Mouse (Mus musculus) layer of hippocampus, adult 9-11 months (tissue): ENCODE results near the gene Gm128.

Experiments used
- DNase-seq: peaks from one replicate; pipeline ENCODE4 v3.0.0; 2022

Gene Gm128

DNA sequence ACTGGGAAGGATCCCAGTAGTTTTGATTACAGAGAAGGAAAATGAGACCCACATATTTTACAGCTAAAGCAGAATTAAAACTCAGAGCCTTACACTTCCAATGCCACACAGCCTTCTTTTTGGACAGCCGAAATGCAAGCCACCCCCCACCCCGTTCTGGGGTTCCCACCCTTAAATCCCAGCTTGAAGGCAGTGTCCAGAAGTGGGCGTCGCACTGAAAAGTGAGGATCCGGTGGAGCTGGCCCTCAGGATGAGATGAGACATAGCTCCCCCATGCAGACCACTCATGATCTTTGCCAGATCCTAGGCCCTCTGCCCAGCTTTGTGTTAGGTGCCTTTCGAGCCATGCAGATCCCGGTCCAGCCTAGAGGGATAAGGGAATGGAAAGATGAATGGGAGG is at the start of gene Gm128:
Gm128 (minus strand) TSS at position 101 of the 400 bp plus-strand sequence.
- no peak for DNase-seq

DNA sequence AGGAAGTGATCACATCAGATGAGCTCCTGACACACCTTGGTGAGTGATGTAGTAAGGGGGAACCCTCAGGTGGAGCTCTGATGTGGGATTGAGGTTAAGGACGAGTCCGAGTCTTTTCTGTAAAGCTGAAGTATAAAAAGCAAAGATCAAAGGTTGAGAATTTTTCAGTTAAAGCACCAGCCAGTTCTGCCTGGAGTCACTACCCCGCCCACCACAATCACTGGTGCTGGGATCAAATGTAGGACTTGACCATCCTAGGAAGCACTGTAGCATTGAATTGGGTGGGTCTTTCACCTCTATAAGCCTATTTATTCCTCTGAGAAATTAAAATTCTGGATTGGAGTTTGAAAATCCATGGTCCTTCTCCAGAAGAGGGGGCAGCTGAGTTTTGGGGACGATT is 49.6 kb upstream of the Gm128 start:
- no peak for DNase-seq

DNA sequence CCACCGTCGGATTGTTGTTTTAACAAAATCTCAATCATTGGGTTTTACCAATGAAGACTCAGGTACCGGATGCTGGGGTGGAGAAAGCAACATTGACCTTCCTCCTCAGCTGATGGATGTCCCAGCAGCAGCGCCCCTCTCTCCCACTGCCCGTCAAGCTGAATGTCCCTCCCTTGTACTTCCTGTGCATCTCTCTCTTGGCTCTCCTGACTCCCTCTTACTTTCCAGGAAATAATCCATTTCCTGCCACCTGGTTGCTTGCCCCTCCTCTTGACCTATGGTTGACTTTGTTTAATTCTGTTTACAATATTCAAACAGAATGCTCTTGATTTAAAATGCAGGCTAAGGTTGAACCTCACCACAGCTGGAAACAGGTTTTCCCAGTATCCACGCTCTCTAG is 48.8 kb upstream of the Gm128 start:
- DNase-seq = no peak

DNA sequence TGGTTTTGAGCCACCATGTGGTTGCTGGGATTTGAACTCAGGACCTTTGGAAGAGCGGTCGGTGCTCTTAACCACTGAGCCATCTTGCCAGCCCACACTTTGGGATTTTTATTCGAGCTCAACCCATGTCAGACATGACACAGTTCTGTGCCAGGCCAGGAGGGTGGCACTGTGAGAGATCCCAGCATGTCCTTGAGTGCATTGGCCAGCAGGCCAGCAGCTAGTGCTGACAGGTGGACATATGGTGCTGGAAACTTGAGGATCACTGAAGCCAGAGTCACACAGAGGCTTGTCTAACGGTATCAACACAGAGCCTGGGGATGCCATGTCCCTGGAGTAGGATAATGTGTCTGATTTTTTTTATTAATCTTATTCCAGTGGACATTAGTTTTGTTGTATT is 48.0 kb upstream of the Gm128 start:
- DNase-seq = no peak

DNA sequence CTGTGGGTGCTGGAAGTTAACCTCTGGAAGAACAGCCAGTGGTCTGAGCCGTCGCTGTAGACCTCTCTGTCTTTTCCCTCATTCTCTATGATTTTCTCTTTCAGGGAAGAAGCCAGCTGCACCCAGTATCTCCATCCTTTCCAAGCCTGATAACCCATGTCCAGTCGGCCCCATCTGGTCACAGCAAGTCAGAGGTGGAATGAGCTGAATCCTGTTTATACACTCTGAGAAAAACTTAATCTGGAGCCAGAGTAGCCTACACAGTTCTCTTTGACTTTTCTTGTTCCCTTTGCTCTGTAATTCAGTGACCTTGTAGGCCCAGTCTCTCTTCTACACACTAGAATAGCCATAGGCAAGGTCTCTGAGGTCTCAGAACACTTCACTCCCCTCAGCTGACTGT is 46.1 kb upstream of the Gm128 start:
- no peak for DNase-seq

DNA sequence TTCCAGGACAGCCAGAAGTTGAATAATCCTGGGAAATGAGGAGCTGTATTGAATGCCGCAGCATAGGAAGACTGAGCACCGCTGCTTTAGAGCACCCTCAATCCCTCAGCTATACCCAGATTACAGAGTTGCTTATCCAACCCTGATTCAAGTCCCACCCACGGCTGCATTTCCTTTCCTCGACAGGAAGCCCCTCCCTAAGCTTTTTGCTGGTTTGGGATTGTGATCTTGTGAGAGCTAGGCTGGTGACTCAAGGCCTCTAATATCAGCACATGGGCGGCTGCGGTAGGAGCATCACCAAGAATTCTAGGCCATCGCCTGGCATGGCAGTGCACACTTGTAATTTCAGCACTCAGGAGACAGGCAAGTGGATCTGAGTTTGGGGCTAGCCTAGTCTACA is 45.1 kb upstream of the Gm128 start:
- DNase-seq = no peak

DNA sequence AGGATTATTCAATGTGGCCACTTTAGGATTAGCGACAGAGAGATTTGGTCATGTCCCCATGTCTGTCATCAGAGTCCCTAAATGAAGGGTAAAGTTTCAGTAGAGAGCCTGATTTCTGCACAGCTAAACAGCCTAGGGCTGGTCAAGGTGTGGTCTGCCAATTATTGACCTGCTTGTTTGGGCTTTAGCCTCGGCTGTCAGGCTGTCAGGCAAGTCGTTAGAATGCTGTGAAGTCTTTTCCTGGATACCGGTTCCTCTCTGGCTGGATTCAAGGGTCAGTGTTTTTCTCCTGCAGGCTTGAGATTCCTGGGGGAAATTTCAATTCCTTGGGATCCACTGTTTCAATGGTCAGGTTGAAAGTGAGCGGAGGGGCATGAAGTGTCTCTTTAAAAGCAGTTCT is 44.6 kb upstream of the Gm128 start:
- no peak for DNase-seq

DNA sequence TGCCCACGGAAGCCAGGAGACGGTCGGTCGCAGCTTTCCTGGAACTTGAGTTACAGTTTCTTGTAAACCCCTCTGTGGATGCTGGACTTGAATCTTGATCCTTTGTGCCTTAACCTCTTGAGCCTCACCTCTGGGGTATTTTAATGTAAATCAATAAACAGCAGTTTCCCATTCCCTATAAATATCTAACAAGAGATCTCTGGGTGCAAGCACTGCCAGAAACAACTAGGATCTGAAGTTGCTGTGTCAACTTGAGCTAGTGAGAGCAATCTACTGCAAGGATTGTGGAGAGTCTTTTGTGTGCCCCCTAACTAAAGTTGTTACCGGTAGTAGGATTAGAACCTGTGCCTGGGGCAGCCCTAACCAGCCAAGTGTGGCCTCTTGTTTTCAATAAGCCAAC is 44.0 kb upstream of the Gm128 start:
- DNase-seq = no peak

DNA sequence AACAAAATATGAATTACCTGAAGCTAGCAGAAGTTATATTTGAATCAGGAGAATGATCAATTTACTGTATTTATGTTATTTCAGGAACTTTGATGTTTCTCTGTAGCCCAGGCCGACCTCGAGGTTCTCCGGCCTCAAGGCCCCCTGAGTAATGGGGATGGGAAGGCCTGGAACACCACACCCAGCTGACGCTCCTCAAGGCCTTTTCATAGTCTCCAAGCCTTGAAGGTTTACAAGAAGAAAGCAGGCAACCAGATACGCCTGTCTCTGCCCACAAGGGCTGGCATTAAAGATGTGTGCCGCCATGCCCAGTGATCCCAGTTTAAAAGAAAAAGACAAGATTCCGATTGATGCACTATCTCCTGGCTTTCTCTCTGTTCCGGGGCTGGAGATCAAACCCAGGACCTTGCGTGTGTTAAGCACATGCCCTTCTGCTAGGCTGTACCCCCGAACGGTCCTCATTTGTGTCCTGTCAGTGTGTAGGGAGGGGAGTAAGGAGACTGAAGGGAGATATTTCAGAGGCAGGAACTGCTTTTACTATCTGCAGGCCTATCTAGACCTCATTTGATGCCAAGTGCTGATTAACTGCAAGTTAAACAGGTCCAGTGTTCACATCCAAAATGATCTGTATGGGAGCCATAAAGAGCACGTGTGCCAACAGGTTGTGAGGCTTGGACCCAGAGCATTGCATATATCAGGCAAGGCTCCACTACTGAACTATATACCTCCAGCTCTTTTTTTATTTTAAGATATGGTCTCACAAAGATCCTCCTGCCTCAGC is 43.3 kb upstream of the Gm128 start:
- DNase-seq = no peak

DNA sequence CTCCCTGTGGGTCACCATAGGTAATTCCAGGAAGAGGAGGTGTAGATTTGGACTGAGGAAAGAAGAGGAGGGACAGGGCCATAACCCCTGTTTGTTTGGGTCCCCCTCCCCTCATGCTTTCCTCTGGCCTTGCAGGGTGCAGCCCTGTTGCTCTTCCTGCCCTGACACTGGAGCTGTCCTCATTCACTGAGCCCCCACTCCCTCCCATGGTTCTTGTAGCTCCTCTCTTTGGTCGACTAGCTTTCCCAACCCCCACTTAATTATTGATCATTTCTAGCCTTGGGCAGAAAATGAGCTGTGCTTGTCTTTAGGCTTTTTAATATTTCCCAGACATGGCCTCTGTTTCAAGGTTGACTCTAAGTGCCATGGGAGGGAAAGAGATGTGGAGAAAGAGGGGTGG is 42.7 kb upstream of the Gm128 start:
- no peak for DNase-seq

DNA sequence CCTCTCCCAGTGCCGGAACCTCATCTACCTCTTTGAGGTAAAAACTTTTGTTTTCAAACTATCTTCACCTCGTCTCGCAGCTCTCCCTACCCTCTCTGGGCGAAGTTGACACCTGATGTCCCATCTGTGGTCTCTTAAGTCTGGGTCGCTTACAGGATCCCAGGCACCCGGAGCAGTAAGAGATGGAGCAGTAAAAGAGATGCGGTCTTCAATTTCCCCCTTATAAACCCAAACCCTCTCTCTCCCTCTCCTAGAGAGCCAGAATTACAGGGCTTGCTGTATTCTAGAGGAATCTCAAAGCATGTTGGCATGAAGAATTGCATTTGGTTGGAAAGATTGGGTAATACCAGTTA is 42.2 kb upstream of the Gm128 start:
- no peak for DNase-seq

DNA sequence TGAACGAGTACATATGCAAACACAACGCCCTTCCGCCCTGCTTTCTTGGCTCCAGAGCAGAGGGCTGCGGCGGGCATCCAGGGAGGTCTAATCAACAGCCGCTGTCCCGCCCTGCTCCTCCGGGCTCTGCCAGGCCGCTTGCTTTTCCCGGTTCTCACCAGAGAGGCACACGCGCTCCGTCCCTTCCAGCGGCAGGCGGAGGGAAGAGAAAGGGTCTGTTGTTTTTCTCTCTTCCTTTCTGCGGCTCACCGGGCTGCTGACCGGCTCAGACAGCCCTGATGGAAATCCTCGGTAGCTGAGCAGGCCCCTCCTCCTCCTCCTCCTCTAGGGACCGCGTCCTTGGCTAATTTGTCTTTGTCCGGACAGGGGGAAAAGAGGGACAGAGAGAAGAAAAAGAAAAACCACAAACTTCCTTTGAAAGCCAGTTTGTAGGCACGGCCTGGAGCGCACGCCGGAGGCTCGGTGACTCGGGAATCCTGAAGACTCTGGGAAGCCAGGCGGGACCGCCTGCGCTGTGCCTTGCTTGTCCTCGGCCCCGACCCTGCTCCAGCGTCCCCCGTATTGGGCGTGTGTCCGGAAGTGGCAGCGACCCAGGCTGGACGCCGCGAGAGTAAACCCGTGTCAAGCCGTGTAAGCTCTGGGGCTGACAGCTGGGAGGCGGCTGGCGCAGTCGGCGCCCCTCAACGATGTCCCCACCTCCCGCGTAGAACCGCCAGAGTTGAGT is 41.6 kb upstream of the Gm128 start:
- DNase-seq = peak; percentile 72

DNA sequence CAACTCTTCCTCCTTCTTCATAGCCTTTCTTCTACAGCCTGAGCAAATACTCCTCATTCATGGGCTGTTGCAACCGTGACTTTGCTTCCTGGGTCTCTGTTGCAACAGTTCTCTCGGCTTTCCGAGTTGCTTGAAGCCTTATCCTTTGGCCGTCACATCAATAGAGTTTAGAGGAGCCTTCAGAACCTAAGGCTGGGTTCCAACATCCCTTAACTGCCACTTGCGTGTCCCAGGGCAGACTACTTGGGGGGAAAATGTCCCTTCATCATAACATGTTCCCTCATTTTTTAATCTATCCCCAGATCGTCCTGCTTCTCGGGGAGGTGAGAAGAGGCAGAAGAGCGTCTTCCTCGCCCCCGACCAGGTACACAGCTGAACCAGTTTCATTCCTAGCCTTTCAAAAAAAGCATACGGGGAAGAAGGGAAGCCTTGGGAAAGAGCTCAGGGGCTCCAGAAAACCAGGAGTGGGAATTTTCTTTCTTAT is 41.0 kb upstream of the Gm128 start:
- DNase-seq = peak; percentile 44

DNA sequence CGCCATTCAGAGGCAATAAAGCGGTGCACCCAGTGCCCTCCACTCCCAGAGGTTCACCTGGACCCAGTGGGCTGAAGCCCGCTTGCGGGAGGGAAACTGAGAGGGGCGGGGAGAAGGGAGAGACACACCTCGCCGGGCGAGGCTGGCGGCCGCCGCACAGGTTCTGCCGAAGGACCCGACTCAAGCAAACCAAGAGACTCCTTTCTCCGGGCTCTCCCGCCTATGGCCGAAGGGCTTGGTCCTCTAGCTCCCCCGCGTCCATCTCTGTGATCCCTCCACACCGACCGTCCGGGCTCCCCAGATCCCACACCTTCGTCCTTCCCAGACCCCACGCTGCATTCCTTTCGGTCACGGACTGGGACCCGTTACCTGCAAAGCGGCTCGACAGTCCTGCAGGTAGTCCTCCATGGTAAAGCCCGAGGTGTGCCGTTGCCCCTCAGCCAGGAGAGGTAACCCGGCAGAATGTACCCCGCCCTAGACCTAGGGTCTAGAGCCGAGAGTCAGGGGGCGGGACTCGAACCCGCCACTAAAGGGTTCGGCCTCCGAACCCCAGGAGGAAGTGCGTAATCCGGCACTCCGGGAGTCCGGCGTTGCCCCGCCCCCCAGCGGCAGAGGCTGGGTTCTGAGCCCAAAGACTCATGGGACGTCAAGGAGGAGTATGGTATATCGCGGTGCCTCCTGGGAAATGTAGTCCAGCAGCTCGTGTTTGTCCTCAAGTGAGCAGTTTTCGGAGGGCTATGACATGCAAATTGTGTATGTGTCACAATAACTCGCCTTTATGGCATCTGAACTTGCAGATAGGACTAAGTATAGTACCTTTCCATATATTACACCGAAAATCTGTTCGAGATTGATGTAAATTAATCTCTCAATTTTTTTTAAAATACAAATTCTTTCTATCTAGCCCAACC is 40.1 kb upstream of the Gm128 start, which contains the start of the genes Mindy1 and Prune1:
Mindy1 (plus strand) TSS at position 130 of the 911 bp plus-strand sequence.
Prune1 (minus strand) TSS at position 861 of the 911 bp plus-strand sequence.
- peak; percentile 99 for DNase-seq

DNA sequence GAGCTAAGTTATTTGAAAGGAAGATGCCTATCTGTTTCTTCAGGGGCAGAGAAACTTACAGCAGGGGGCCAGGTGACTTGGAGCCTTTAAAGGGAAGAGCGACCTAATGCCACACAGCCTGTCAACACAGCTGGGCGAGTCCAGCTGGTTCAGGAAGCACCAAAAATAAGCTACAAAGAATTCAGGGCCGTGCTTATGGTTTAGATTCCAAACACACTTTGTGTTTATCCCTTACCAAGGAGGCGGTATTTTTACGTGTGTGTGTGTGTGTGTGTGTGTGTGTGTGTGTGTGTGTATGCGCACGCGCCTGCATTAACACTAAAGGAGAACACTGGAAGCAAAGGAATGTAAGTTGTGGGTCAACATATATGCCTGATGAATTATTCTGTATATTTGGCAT is 39.3 kb upstream of the Gm128 start:
- no peak for DNase-seq

DNA sequence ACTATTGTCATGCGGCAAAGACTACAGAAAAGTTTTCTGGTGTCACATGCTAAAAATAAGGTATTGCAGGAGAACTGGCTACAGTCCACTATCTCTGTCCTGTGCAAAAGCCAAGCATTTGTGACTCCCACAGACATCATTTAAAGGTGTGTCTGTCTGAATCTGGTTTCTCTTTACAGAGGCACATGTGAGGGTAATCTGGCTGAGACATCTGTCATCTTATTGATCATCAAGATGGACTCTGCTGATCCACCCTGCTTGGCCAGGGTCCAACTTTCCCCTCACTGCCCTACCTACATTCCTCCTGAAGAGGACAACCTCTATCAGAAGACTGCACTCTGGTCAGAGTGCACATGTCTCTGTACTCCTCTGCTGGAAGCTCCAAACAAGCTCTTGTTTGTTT is 35.8 kb upstream of the Gm128 start:
- no peak for DNase-seq

DNA sequence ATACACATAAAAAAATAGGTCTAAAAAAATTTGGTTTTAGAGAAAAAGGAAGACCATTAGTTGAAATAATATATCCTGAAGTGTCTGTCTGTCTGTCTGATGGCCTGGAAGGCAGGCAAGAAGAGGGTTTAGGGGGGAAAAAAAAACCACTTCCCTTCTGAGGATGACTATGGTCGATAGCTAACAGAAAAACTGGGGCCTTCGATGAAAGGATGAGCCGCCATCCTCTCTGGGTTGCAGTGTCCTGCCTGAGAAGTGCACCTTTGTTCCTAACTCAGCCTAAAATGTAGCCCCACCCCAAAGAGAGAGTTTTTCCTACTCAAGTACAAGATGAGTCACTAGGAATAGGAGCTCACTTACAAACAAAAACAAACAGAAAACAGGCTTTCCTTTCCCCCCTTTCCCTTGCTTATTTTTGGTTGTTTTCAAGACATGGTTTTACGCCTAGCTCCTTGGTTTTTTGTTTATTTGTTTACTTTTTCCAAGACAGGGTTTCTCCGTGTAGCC is 35.1 kb upstream of the Gm128 start:
- DNase-seq = no peak

DNA sequence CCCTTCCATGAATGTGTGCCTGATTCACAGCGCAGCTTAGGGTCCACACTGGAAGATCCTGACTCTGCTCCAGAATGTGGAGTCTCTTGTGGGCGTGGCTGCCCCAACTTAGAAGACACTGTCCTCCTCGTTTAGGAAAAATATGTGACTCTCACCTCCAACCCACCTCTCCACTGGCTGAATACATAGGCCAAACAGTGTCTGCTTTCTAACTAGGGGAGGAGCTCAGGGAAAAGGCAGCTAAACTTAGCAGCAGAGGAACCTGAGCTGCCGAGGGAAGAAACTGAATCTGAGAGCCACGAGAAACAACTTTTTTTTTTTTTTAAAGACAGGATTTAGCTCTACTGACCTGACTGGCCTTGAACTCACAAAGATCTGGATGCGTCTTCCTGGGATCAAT is 33.8 kb upstream of the Gm128 start:
- no peak for DNase-seq

DNA sequence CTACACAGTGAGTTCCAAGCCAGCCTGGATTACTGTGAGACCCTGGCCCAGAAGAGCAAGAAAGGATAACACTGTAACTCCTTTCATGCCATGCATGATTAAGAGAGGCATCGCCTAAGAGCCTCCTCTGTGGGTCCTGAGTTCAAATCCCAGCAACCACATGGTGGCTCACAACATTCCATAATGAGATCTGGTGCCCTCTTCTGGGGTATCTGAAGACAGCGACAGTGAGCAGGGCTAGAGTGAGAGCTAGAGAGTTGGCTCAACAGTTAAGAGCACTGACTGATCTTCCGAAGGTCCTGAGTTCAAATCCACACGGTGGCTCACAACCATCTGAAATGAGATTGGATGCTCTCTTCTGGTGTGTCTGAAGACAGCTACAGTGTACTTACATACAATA is 33.1 kb upstream of the Gm128 start:
- no peak for DNase-seq

DNA sequence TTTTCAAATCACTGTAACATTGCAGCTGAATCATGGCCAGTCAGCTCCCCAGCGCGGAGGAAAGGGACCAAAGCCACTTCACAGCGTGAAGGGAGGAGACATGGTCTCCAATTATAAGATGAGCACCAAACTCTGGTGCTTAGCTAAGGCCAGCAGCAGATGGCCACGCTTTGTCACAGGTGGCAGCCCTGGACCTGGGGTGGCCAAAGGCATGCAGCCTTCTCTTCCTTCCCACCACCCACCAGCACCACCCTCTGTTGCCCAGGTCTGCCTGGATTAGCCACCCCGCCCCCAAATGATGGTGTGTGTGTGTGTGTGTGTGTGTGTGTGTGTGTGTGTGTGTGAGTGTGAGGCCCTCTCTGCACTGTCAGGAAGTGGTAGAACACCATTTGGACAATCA is 32.1 kb upstream of the Gm128 start:
- DNase-seq = no peak

DNA sequence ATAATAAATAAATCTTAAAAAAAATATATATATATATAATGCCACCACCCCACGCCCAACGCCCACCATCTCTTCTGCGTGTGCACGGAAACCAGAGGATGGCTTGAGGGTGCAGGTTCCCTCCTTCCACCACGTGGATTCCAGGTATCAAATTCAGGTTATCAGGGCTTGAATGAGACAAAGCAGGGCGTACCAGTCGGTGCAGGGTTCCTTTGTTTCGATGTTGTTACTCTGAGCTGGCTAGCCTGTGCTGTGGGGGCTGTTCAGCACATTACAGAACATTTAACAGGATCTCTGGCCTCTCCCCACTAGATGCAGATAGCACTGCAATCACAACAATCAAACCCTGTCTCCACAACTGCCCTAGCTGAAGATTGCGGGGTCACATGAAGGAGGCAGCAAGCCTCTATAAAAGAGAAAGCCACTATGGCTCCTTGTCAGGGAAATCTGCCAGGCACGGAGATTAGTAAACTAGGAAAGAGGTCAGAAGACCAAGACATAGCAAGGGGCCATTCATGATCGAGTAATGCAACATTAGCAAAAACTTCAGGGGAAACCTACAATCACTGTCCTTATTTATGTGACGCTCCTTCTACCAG is 29.5 kb upstream of the Gm128 start:
- DNase-seq = no peak

DNA sequence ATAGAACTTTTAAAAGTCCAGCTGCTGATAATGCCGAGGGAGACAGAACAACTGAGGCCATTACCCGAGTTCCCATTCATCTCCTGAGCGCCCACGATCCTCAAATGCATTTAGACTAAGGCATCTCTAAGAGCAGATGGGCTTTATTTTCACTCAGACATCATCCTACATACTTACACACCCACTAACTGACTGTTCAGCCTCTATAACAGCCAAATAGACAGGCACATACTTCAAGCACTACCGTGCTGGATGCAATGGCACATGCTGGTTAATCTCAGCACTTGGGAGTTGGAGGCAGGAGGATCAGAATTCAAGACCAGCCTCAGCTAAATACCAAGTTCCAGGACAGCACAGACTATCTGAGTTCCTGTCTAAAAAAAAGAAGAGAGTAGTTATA is 28.4 kb upstream of the Gm128 start:
- DNase-seq = peak; percentile 51

DNA sequence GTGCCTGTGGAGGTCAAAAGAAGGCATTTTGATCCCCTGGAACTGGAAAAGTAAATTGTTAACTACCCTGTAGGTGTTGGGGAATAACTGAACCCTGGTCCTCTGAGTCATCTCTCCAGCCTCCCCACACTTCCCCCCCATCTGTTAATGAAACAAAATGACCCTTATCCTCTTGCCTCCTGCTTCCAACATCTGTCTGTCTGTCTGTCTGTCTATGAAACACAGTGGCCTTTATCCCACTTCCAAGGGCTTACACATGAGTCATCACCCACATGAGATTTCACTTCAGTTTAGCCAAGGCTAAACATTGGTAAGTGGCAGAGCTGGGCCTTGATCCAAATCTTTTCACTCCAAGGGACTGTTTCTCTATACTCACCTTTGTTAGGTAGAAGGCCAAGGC is 26.5 kb upstream of the Gm128 start:
- no peak for DNase-seq
